Mouse (Mus musculus) layer of hippocampus, adult 18-20 months (tissue): ENCODE data around the gene Olfr247. TPM values are rescaled to one million over a fixed set of nuclear protein-coding genes. Genes with fewer than 3 reads are reported as not detected.
"Not testable (repeated sequence)": the region's sequence is repeated elsewhere in the genome, so short reads cannot be mapped to it uniquely, and the experiment has no call there.

Source experiments
- DNase-seq, 2 experiments: peaks; one replicate each; pipeline ENCODE4 v3.0.0; 2022; ENCODE audit warnings: low spot score in 2 of 2
- long read RNA-seq: library from polyadenylated mRNA; stranded (forward); transcript quantifications from one replicate; pipeline ENCODE4 v2.0.0, GENCODE M21; 2021
- total RNA-seq, 2 experiments: library from RNA; stranded (reverse); gene quantifications; 2 replicates each; pipeline ENCODE4 v1.2.3; 2021

The Olfr247 gene
- not detected for total RNA-seq
- long read RNA-seq = 0 reads

- DNase-seq = not testable (repeated sequence)
Measured at GRCm38 (mm10) chr10:129976040-129976439, at the start of gene Olfr247. Gene Olfr247 (minus strand): TSS chr10:129976140.

GRCm38 (mm10) chr10:130012321-130012720 lies 36.4 kb upstream of the Olfr247 start, which contains the start of gene Olfr820:
Gene Olfr820 (plus strand): TSS chr10:130012621.
- DNase-seq = no peak

GRCm38 (mm10) chr10:130005366-130005765 lies 29.4 kb upstream of the Olfr247 start:
- DNase-seq = not testable (repeated sequence)

- DNase-seq = not testable (repeated sequence)
Measured at GRCm38 (mm10) chr10:130004104-130004503, 28.2 kb upstream of the Olfr247 start.

- not testable (repeated sequence) for DNase-seq
Measured at GRCm38 (mm10) chr10:129984962-129985361, 9.0 kb upstream of the Olfr247 start, which contains the start of gene Gm10310. Gene Gm10310 (minus strand): TSS chr10:129985062.

- not testable (repeated sequence) for DNase-seq
Measured at GRCm38 (mm10) chr10:129981867-129982266, 5.9 kb upstream of the Olfr247 start.

- not testable (repeated sequence) for DNase-seq
Measured at GRCm38 (mm10) chr10:129972994-129973393, 2.9 kb downstream of the Olfr247 start.

- not testable (repeated sequence) for DNase-seq
Measured at GRCm38 (mm10) chr10:129967166-129967565, 8.8 kb downstream of the Olfr247 start, which contains the start of gene Olfr819. Gene Olfr819 (minus strand): TSS chr10:129967266.

GRCm38 (mm10) chr10:129966232-129966631 lies 9.7 kb downstream of the Olfr247 start:
- not testable (repeated sequence) for DNase-seq

- no peak for DNase-seq
Measured at GRCm38 (mm10) chr10:129949000-129949399, 26.9 kb downstream of the Olfr247 start, which contains the start of gene Olfr818. Gene Olfr818 (minus strand): TSS chr10:129949100.

Other genes with a start within 250 kb of the Olfr247 start
- not detected for gene Olfr805, start 246.8 kb downstream of the Olfr247 start, total RNA-seq
- gene Olfr806, start 234.2 kb downstream of the Olfr247 start, total RNA-seq = not detected
- gene Olfr807, start 218.3 kb downstream of the Olfr247 start, total RNA-seq = not detected
- gene Olfr808, start 210.7 kb downstream of the Olfr247 start, total RNA-seq = not detected
- not detected for gene Olfr809, start 201.5 kb downstream of the Olfr247 start, total RNA-seq
- gene Olfr810, start 181.2 kb downstream of the Olfr247 start, total RNA-seq = not detected
- gene Olfr811, start 171.7 kb downstream of the Olfr247 start, total RNA-seq = not detected
- not detected for gene Olfr812, start 130.0 kb downstream of the Olfr247 start, total RNA-seq
- gene Olfr813, start 120.8 kb downstream of the Olfr247 start, total RNA-seq = not detected
- gene Olfr814, start 96.3 kb downstream of the Olfr247 start, total RNA-seq = not detected
- not detected for gene Olfr815, start 70.3 kb downstream of the Olfr247 start, total RNA-seq
- gene Olfr816, start 60.5 kb downstream of the Olfr247 start, total RNA-seq = not detected
- gene Olfr818, start 27.0 kb downstream of the Olfr247 start, total RNA-seq = not detected
- gene Olfr819, start 8.9 kb downstream of the Olfr247 start, total RNA-seq = not detected
- not detected for gene Gm10310, start 8.9 kb upstream of the Olfr247 start, total RNA-seq
- not detected for gene Olfr820, start 36.5 kb upstream of the Olfr247 start, total RNA-seq
- gene Olfr821, start 54.2 kb upstream of the Olfr247 start, total RNA-seq = not detected
- not detected for gene Olfr822, start 95.1 kb upstream of the Olfr247 start, total RNA-seq
- not detected for gene Olfr823, start 139.2 kb upstream of the Olfr247 start, total RNA-seq
- not detected for gene Olfr824, start 153.9 kb upstream of the Olfr247 start, total RNA-seq
- not detected for gene Olfr825, start 190.6 kb upstream of the Olfr247 start, total RNA-seq
- not detected for gene Olfr826, start 208.0 kb upstream of the Olfr247 start, total RNA-seq
- gene Olfr827, start 238.3 kb upstream of the Olfr247 start, total RNA-seq = not detected